Mouse (Mus musculus): ENCODE results near the gene Pif1.

Pif1 gene

GRCm38 (mm10) chr9:65636926-65637325, 50.0 kb downstream of the Pif1 start:
- DNase-seq (ENCODE audit: low spot score in 2 of 2): no peak

- DNase-seq (ENCODE audit: low spot score in 2 of 2): no peak
Measured at GRCm38 (mm10) chr9:65639065-65639464, 52.1 kb downstream of the Pif1 start.

GRCm38 (mm10) chr9:65640838-65641410, 54.0 kb downstream of the Pif1 start:
- no peak for DNase-seq (ENCODE audit: low spot score in 2 of 2)

GRCm38 (mm10) chr9:65641446-65642052, 54.6 kb downstream of the Pif1 start:
- no peak for DNase-seq (ENCODE audit: low spot score in 2 of 2)

- DNase-seq (ENCODE audit: low spot score in 2 of 2): no peak
Measured at GRCm38 (mm10) chr9:65642546-65642945, 55.6 kb downstream of the Pif1 start.

- DNase-seq (ENCODE audit: low spot score in 2 of 2): no peak
Measured at GRCm38 (mm10) chr9:65644960-65645359, 58.0 kb downstream of the Pif1 start.

All from urinary bladder, adult 18-20 months (tissue).